Mouse (Mus musculus) mesoderm, embryonic 11.5 days (tissue): ENCODE measurements around the gene Ccdc148.

ENCODE experiments used
- DNase-seq: peaks from one replicate; pipeline ENCODE4 v3.0.0-alpha.2; 2012; ENCODE audit warnings: low read depth, low spot score

Gene Ccdc148

GRCm38 (mm10) chr2:59050245-59050824, 110.1 kb downstream of the Ccdc148 start:
- DNase-seq = no peak

- no peak for DNase-seq
These were observed 110.8 kb downstream of the Ccdc148 start for GRCm38 (mm10) chr2:59049686-59050085.

- no peak for DNase-seq
These were observed 111.6 kb downstream of the Ccdc148 start for GRCm38 (mm10) chr2:59048775-59049451.

- DNase-seq = no peak
These were observed 117.0 kb downstream of the Ccdc148 start for GRCm38 (mm10) chr2:59043313-59044032.

- DNase-seq = no peak
These were observed 117.9 kb downstream of the Ccdc148 start for GRCm38 (mm10) chr2:59042616-59043015.

- DNase-seq = no peak
These were observed 124.0 kb downstream of the Ccdc148 start for GRCm38 (mm10) chr2:59036433-59036832.

- DNase-seq = no peak
These were observed 125.3 kb downstream of the Ccdc148 start for GRCm38 (mm10) chr2:59035206-59035605.

GRCm38 (mm10) chr2:59034281-59034680, 126.2 kb downstream of the Ccdc148 start:
- no peak for DNase-seq

- no peak for DNase-seq
These were observed 135.9 kb downstream of the Ccdc148 start for GRCm38 (mm10) chr2:59024558-59024957.

- DNase-seq = no peak
These were observed 153.1 kb downstream of the Ccdc148 start for GRCm38 (mm10) chr2:59007356-59007755.

GRCm38 (mm10) chr2:59006567-59007340, 153.7 kb downstream of the Ccdc148 start:
- DNase-seq = no peak

GRCm38 (mm10) chr2:58997151-58997550, 163.3 kb downstream of the Ccdc148 start:
- DNase-seq = no peak

GRCm38 (mm10) chr2:58992431-58993191, 167.9 kb downstream of the Ccdc148 start:
- no peak for DNase-seq

- DNase-seq = no peak
These were observed 182.4 kb downstream of the Ccdc148 start for GRCm38 (mm10) chr2:58978095-58978494.

- DNase-seq = no peak
These were observed 188.8 kb downstream of the Ccdc148 start for GRCm38 (mm10) chr2:58971507-58972275.

- peak; percentile 8 for DNase-seq
These were observed 203.6 kb downstream of the Ccdc148 start for GRCm38 (mm10) chr2:58956770-58957300.

GRCm38 (mm10) chr2:58956351-58956750, 204.1 kb downstream of the Ccdc148 start:
- DNase-seq = no peak

GRCm38 (mm10) chr2:58952101-58952500, 208.4 kb downstream of the Ccdc148 start:
- DNase-seq = no peak

- DNase-seq = no peak
These were observed 211.7 kb downstream of the Ccdc148 start for GRCm38 (mm10) chr2:58948796-58949195.

- no peak for DNase-seq
These were observed 219.1 kb downstream of the Ccdc148 start for GRCm38 (mm10) chr2:58941361-58941760.
